Mouse (Mus musculus) ZHBTc4 (cell line): ENCODE data around the gene Scyl3.

Experiments used
- DNase-seq: peaks from one replicate; pipeline ENCODE4 v3.0.0-alpha.2; 2011; ENCODE audit warnings: low read depth, low spot score

Scyl3 gene

DNA sequence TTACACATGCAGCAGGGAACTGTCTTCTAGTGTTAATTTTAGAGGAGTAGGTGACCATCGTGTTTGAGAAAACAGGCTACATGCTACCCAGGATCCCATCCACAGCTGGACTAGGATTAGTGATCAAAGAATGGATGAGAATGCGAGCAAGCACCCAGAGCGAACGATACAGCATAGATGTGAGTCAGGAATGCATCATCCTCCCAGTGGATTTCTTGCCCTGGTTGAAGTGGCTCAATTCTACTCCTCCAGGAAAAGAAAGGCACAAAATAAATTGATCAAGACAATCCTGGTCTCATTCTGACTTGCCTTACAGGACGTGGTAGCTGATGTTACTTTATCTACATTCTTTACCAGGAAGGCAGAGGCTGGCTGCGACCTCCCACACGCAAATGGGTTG, at the start of gene Scyl3:
Gene Scyl3 (plus strand): TSS at position 255 of the 400 bp plus-strand sequence.
- no peak for DNase-seq

DNA sequence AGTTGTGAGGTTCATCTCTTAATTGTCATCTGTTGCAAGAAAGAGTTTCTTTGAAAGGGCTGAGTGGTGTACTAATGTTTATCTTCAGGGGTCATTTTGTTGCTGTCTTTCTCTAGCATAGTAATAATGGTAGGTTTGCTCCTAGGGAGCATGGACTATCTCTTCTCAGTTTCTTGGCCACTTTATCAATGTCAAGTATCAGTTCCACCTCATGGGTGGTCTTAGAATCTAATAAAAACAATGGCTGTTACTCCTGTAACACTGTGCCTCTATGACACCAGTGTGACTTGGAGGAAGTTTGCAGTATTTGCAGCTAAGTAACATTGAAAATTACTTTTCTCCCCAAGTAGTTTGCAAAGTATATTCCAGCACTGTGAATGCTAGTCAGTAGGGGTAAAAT, 39.3 kb upstream of the Scyl3 start:
- DNase-seq, result no peak

DNA sequence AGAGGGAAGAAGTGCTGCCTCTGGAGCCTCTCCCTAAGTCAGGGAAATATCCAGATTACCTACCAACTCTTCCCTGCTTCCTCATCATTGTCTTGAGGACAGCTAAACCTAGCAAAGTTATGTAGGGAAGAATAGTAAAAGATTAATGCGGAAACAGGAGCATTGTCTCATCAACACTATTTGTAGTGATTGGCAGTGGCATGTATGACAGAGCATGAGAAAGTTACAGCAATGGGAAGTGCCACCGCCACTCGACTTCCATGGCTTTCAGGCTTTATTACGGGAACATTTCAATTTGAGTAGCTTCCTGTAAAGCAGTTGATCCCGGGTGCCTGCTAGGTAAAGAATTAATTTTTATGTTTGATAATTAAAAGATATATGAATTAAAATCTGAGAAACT, 35.6 kb upstream of the Scyl3 start:
- DNase-seq, result no peak

DNA sequence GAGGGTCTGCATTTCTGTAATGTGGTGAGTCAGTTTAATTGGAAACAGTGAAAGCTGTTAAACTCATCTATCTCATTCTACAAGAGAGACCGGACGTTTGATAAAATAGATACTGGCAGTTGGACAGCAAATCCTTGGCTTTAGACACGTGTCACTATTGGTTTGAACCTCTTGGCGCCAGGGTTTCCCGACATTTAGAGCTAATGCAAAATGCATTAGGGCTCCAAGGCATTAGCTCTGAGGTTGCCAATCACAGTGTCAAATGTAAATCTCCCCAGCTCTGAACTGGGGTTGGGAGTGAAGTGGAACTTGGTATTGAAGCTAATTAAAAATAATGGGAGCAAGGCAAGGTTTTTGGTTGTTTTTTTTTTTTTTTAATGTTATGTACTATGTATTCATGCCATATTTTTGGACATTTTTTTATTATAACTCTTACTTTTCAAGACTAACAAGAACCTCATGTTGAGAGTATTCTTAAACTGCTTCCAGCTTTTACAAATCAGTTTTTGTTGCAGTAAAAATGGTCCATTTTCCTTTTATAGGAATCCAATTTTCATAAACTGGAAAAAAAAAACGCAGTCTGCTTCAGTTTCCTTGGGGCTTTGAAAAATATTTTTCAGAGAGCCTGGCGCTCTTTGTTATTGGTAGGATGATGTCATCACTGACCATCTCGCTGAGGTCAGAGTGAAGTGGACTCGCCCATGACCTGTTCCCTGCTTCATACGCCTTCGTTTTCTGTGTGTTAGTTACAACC, 34.9 kb upstream of the Scyl3 start:
- no peak for DNase-seq

DNA sequence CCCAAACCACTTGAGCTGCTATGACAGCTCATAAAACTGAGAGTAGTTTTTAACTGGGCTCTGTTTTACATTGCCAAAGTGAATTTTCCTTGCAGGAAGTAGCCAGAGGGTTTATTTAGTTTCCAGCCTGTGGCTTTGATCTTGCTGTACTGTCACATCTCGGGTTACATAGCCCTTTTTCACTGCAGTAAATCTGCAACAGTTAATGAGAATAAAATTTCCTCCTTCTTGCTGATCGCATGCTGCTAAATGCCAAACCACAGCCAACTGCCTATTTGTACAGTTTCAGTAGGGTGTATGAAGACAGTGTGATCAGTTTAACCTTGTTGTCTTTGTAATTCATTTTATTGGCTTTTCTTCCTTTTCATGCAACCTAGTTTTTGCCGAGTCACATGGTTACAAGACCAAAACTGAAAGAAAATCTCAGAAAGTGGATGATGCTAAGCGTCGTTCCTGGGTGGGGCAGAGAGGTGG, 30.6 kb upstream of the Scyl3 start:
- DNase-seq, result no peak

DNA sequence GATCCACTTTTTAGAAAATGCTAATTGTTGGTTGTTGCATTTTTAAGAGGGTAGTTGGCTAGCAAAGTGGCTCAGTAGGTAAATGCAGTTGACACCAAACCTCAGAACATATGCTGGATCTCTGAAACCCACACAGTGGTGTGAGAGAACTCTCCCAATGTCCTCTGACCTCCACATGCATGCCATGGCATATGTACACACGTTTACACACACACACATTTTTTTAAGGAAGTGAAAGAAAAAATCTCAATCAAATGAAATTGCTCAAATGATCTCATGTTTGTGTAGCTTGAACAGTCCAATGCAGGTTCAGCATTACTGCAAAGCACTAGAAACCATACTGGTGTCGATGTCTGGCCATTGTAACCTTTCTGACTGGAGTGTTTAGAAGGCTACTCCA, 29.3 kb upstream of the Scyl3 start:
- no peak for DNase-seq

DNA sequence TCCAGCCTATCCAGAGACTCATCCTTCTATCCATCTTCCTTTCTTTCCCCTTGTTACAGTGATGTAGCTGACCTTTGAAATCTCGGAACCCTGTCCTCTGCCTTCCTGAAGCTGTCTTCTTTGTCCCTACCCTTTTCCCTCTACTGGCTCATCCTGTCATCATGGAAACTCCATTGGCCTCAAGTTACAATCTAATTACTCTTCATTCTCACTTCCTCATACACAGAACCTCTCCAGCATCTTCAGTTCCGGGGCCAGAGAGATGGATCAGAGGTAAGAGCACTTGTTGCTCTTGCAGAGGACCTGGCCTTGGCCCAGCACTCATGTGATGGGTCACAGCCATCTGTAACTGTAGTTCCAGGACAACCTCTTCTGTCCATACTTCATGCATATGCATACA, 28.7 kb upstream of the Scyl3 start:
- no peak for DNase-seq

DNA sequence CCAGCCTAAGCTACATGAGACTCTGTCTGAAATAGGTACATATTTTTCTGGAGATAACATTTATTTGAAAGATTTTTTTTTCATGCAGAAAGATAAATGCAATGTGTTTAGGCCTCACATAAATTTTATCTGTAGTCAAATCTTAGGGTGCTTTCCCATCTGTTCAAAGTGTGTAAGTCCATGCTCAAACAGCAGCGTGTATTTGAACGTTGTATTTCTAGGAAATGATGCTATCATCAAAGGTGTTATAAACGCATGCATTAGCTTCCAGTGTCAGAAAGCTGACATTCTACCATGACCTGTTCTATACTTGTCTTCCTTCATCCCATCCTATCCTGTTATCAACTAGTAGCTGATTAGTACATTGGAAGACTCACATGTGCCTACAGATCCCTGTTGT, 25.5 kb upstream of the Scyl3 start:
- DNase-seq, result no peak

DNA sequence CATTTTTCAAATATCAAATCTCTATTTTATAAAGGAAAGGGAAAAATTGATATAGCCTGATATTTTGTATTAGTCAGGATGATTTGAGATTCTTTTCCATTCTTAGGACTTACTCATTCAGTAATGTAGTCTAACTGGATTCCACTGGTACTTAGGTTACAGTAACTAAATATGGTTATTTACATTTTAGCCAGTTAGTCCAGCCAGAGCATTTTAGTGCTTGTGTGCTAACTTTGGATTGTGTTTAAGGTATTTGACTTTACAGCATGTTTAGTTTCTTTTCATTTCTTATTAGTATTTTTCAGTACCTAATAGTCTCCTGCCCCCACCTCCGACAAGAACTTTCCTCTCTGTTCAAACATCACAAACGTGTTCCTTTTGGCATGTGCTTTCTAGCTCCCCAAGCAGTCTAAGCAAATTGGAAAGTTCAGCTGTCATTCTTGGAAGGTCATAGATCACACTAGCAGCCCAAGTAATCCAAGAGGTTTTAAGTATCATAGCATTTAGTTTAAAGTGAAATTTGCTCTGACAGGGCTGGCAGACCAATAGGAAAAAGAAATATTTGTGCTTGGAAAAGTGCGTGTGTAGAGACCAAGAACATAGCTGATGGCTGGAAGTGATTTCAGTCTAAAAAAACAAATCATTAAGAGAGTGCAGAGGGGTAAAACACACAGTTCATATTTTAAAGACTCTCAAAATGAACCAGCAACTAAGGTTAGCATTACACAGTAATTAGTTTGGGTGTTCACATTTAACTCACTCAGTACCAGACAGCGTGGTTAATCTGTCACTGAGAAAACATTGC, 21.7 kb upstream of the Scyl3 start:
- DNase-seq, result no peak

DNA sequence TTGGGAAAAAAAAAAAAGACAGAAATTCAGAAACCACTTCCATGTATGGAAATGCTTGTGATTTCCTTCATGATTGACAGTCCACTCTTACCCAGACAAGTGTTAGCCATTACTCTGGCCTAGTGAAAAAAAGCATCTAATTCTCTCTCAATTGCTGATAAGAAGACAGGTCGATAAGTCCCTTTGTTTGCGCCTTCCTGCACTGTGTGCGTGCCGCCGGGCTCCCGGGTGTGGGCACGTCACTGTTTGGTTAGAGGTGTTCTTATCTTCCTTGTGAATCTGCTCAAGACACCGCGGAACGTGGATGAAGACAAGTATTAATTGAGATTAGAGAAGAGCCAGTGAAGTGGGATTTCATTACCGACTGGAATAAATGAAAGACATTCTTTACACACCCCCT, 20.5 kb upstream of the Scyl3 start:
- no peak for DNase-seq

DNA sequence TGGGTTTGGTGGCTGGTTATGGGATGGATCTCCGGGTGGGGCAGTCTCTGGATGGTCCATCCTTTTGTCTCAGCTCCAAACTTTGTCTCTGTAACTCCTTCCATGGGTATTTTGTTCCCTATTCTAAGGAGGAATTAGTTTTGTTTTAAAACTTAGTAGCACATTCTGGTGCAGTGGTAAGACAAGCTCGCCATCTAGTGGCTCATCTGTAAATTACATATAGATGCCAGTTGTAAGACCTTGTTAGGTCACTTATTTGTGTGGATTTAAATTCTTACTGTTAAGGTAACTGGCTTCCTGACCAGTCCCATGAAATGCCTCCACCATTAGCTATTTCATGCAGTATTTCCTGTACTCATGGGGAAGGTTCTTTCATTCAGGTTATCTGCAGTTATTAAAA, 18.6 kb upstream of the Scyl3 start:
- DNase-seq, result peak; percentile 70

DNA sequence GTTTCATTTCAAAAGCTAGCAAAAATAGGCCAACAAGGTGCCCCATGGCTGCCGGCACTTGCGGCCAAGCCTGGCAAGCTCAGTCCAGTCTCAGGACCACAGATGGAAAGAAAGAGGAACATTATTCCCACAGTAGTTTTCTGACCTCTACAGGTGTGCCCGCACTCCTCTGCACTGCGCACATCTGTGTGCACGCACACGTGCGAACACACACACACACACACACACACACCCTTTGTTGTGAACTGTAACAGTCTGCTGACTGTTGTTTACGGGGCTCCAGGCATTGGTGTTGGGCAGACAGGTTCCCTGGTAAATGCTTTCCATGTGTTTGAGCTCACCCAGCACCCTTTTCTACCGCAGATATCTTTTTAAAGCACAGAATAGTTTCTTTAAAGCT, 18.1 kb upstream of the Scyl3 start:
- DNase-seq, result no peak

DNA sequence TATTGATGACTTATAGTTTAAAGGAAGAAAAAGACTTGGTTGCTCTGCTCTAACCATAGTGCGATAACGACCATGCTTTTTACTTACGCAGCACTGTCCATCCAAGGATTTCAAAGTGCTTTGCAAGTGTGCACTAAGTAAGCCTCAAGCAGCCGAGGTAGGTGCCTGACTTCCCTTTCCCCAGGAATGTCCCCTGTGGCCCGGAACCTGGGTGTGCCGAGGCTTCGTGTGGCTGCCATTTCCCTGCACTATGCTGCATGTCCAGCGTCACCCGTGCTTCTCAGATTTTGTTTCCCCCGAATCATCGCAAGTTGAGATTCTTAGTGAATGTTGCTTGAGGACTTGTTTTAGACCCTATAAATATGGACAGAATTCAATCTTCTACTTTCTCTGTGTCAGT, 16.9 kb upstream of the Scyl3 start:
- DNase-seq, result no peak

DNA sequence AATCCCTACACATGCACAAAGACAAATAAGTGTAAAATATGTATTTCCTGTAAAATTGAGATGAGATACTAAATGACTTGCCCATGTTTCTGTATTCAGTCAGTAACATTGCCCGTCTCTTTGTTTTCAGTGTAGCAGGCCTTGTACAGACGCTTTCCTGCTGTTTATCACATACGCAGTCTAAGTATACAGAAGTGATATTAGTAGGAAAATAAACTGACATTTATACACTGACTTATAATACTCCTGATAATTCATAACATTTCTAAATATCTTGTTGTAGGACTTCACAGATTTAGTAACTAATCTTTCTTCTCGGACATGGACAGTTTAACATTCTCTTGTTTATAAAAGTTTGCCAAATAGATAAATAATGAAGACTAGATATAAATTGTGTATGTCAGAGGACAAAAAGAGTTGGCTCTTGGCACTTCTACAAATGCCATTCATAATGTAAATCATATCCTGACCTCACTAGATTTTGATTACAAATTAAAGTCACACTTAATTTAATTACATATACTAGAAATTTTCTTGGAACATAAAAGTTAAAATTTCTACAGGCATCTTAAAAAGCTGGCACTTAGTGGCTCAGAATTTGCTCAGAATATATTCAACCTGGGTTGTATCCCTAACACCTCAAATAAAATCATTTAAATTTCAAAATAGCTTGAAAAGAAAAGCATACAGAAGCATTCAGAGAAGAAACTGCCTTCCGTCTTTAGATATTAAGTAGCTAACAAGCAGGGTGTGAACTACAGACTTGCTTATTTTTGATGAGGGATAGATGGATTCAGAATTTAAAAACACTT, 11.3 kb upstream of the Scyl3 start:
- no peak for DNase-seq

DNA sequence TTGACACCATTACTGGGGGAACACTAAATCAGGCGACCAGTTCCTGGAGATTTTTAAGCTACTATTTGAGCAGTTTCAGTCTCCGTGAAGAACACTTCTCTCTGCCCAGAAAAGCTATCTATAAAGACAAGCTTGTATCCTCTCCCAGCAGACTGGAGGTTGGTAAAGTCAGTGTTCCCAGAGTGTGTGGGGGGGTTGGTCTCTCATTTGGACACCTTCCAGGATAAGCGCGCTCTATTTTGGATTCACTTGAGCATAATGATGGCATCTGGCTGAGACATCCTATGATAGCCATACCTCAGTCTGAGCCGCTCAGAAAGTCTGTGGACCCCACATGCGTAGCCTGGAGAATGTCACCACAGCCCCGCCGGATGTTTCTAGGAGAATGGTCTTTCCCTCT, 4.8 kb upstream of the Scyl3 start:
- DNase-seq, result no peak

DNA sequence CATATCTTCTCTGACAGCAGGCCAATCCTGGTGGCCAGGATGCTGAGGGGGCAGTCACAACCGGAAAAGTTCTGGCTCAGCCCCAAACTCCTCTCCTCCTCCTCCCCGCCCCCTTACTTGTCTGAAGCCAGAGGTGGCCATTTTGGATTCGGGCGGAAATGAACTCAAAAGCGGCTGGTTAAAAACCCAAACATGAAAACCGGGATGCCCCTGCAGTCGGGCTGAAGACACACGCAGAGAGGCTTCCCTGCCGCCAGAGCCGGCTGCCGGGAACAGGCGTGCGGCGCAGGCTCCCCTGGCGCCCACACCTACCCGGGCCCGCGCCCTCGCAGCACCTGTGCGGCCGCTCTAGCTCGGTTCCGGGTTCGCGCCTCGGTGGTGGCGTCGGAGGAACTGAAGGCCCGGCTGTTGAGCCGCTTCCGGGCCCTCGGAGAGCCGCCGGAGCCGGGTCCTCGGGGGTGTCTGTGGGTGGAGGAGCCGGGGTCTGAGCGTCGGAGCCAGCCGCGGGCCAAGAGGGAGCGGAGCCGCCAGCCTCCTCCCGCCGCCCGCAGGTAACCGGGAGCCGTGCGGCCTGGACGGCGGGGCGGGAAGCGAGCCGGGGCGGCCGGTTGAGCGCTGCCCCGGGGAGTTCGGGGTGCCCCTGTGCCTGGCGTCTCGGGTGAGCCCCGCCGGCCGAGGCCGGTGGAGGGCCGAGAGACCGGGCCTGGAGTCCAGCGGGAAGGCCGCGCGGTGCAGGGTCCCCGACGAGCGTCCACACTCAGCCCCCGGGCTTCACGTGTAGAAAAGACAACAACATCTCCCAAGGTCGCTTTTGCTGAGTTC, 947 bp downstream of the Scyl3 start:
- DNase-seq, result peak; percentile 93

DNA sequence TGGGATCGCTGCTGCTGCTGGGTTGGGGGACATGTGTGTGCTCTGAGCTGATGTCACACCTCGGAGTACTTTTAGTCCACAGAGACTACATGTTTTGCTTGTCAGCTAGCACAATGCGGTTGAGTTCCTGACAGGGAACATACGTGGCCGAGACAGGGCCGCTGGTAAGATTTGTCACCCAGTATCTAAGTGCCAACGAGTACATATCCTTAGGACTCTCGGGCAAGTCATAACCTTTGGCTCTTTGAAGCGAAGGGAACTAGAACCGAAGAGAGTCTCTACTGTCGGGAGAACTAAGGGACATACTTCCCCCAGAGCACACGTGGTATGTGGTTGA, 1.5 kb downstream of the Scyl3 start:
- DNase-seq, result peak; percentile 34

DNA sequence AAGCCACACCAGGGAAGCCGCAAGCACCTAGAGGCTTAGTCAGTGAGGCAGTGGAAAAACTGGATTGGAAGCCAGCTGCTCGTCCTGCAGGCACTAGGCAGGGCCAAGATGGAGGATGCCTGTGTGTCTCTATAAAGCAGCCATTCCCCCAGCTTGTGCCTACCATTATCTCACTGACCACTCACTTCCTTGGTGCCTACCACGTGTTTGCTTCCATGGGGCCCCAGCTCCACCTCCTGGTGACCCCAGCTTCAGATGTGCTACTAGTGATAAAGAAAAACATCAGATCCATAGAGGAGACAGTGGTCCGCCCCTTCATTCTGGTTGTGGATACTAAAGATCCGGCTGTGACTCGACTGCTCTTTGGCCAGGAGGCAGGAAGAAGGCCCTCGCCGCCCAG, 2.9 kb downstream of the Scyl3 start:
- no peak for DNase-seq

DNA sequence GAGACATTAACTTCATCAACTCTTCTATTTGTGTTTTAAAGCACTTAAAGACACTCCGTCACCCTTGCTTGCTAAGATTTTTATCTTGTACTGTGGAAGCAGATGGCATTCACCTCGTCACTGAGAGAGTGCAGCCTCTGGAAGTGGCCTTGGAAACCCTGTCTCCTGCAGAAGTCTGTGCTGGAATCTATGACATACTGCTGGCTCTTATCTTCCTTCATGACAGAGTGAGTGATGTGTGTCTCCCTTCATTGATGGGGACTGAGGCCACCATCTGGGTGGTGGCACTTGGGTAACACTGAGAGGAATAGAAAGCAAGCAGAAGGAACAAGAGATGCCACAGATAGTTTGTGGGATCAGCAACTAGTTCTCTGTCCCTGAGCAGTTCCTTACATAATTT, 5.7 kb downstream of the Scyl3 start:
- DNase-seq, result no peak

DNA sequence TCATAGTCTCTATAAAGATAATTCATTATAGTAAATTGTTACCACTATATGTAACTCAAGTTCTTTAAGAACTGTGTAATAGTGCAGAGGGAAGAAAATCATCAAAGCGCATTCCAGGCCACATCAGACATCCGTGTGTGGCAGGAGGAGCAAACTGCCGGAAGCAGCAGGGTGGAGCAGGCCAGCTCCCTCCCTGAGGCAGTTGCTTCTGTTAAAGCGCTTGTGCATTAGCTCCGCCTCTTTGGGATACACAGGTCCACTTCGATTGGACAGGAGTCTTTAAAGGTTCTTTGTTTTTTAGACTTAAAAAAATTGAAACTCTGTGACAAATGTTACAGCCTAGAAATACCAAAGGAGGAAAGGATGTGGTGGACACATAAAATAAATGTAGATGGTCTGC, 13.2 kb downstream of the Scyl3 start:
- peak; percentile 73 for DNase-seq

DNA sequence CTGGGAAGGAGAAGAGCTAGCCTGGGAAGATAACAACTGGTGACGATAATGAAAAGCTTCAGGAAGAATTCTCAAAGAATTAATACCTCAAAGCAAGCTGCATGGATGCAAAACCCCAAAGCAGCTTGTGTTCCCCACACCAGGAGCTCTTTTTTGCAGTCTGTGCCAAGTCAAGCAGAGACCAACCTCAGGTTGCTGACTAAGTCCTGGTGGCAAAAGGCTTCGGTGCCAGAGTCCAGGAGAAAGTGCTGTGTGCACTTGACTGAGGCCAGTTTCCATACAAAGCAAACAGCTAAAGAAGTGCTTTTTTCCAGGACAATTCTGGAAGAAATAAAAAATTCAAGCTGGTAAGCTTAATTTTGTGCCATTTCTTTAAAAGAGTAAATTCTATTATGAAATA, 24.5 kb downstream of the Scyl3 start:
- DNase-seq, result no peak

DNA sequence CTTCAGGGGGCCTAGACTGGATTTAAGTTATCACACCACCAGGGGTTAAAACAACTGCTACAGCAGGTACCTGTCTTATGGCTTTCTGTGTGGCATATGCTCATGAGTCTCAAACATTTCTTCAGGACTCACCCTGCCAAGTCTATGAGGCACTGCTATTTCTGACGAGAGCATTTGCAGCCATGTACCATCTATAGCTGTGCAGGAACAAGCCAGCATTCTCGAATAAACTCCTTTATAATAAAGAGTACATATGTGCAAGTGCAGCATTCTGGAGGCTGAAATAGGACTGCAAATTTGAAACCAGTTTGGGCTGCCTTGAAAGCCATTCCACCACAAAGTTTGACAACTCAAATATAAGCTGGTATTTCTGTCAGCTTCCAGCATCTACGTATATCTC, 29.1 kb downstream of the Scyl3 start:
- DNase-seq, result no peak
